Comparison of ENCODE assay signal across 18 mouse cellular contexts in genomic region chr2:60614758-60615157, GRCm38 (mm10).
DNase-seq lines count a peak whose midpoint lies in the region; ATAC-seq lines count a peak whose summit lies in the region.
"Had no signal": no experiment of that assay in that cellular context is flagged by ENCODE, and none has a peak within 500 bp of the region (broad histone marks: within the 10 kb centered on the region; RNA-seq: fewer than 3 reads in every experiment).

No protein-coding gene starts in this region.

- no peaks in the 10 kb centered on the region for H3K36me3 ChIP-seq in heart, embryonic 11.5 days (ENCODE audit: control insufficient read depth, insufficient read depth, low read length)
- no peaks in the 10 kb centered on the region for H3K36me3 ChIP-seq in kidney, embryonic 15.5 days
- H3K36me3 ChIP-seq: embryonic facial prominence, embryonic 10.5 days; embryonic facial prominence, embryonic 12.5 days; forebrain, embryonic 15.5 days had no signal

- H3K27me3 ChIP-seq in heart, embryonic 11.5 days (ENCODE audit: control insufficient read depth, insufficient read depth, low read length), result no peaks in the 10 kb centered on the region
- H3K27me3 ChIP-seq in kidney, embryonic 15.5 days, result no peaks in the 10 kb centered on the region
- H3K27me3 ChIP-seq: embryonic facial prominence, embryonic 12.5 days; forebrain, embryonic 13.5 days; forebrain, embryonic 15.5 days had no signal

- no peaks in the 10 kb centered on the region for H3K9me3 ChIP-seq in heart, embryonic 11.5 days (replicated peaks; ENCODE audit: control insufficient read depth, low read length)
- no peaks in the 10 kb centered on the region for H3K9me3 ChIP-seq in kidney, embryonic 15.5 days (replicated peaks)
- H3K9me3 ChIP-seq: embryonic facial prominence, embryonic 10.5 days; embryonic facial prominence, embryonic 12.5 days; forebrain, embryonic 13.5 days; forebrain, embryonic 15.5 days had no signal

- no peak overlapping the region for H3K27ac ChIP-seq in heart, embryonic 11.5 days (ENCODE audit: low read depth, low read length)
- H3K27ac ChIP-seq in kidney, embryonic 15.5 days, result no peak overlapping the region
- H3K27ac ChIP-seq: embryonic facial prominence, embryonic 10.5 days; embryonic facial prominence, embryonic 12.5 days; forebrain, embryonic 13.5 days; forebrain, embryonic 15.5 days had no signal

- H3K4me1 ChIP-seq in heart, embryonic 11.5 days (ENCODE audit: control insufficient read depth, insufficient read depth, low read length), result no peaks in the 10 kb centered on the region
- H3K4me1 ChIP-seq in kidney, embryonic 15.5 days, result no peaks in the 10 kb centered on the region
- H3K4me1 ChIP-seq: embryonic facial prominence, embryonic 12.5 days had no signal

- H3K4me3 ChIP-seq in heart, embryonic 11.5 days (ENCODE audit: low read depth, low read length), result no peak overlapping the region
- H3K4me3 ChIP-seq in kidney, embryonic 15.5 days (replicated peaks), result no peak overlapping the region
- H3K4me3 ChIP-seq: embryonic facial prominence, embryonic 10.5 days; embryonic facial prominence, embryonic 12.5 days; forebrain, embryonic 13.5 days; forebrain, embryonic 15.5 days had no signal

- ATAC-seq in heart, embryonic 11.5 days (replicated peaks; ENCODE audit: insufficient number of reproducible peaks, low FRiP score, low TSS enrichment), result no peak
- no peak for ATAC-seq in kidney, embryonic 15.5 days (replicated peaks; ENCODE audit: low FRiP score)
- ATAC-seq: forebrain, embryonic 13.5 days; forebrain, embryonic 15.5 days had no signal

- WGBS in heart, embryonic 11.5 days (ENCODE audit: insufficient replicate concordance), result 85% methylated on average over 7 of the region's 7 CpGs
- 94% methylated on average over 7 of the region's 7 CpGs for WGBS in kidney, embryonic 15.5 days

- H3K4me2 ChIP-seq in heart, embryonic 11.5 days, result no peak overlapping the region
- H3K4me2 ChIP-seq in kidney, embryonic 15.5 days, result no peak overlapping the region
- H3K4me2 ChIP-seq: embryonic facial prominence, embryonic 12.5 days; forebrain, embryonic 13.5 days; forebrain, embryonic 15.5 days had no signal

- peak; percentile 42 for DNase-seq in heart, adult 11 months
- peak; percentile 20 for DNase-seq in right cerebral cortex, adult 18-20 months
- no peak for DNase-seq in right cerebral cortex, postnatal 10 days (ENCODE audit: low spot score in 2 of 2)
- DNase-seq in brain, adult 2 months (ENCODE audit: low read depth, low spot score), result peak; percentile 43
- DNase-seq: adrenal gland, adult 2 months; adrenal gland, postnatal 10 days; adrenal gland, postnatal 25 days; cerebellum, adult 11-12 months; cerebellum, adult 2 months; cerebellum, adult 9-10 months; cerebellum, postnatal 10 days; cerebellum, postnatal 25 days had no signal

- H3K9ac ChIP-seq in heart, embryonic 11.5 days (ENCODE audit: low read depth, low read length), result no peak overlapping the region
- no peak overlapping the region for H3K9ac ChIP-seq in kidney, embryonic 15.5 days
- H3K9ac ChIP-seq: embryonic facial prominence, embryonic 12.5 days; forebrain, embryonic 13.5 days; forebrain, embryonic 15.5 days had no signal

Comparison
In these comparisons a context has a peak if more than half of its experiments do, and no peak if none do; other contexts are left out.
1. DNase-seq: peak in heart, adult 11 months (single experiment), right cerebral cortex, adult 18-20 months (single experiment) and brain, adult 2 months (single experiment); none in right cerebral cortex, postnatal 10 days (0 of 2).